Mouse (Mus musculus) right cerebral cortex, adult 2 months (tissue): ENCODE measurements around the gene Xrcc5.

ENCODE experiments used
- DNase-seq, 2 experiments: peaks; one replicate each; pipeline ENCODE4 v3.0.0; 2021 to 2022; ENCODE audit warnings: low spot score in 2 of 2

The Xrcc5 gene

GRCm38 (mm10) chr1:72307317-72307798 is at the start of gene Xrcc5:
Xrcc5 (plus strand) TSS chr1:72307421.
- peak; percentile 93 for DNase-seq

- DNase-seq: no peak
These were observed 44.1 kb upstream of the Xrcc5 start for GRCm38 (mm10) chr1:72263099-72263498.

GRCm38 (mm10) chr1:72278085-72278484 is 29.1 kb upstream of the Xrcc5 start:
- DNase-seq: no peak

- DNase-seq: no peak
These were observed 24.6 kb upstream of the Xrcc5 start for GRCm38 (mm10) chr1:72282604-72283003.

- DNase-seq: peak; percentile 92 to 95
These were observed 23.2 kb upstream of the Xrcc5 start, which contains the start of the genes Pecr and Tmem169 for GRCm38 (mm10) chr1:72283992-72284485. Pecr (minus strand) TSS chr1:72284314. Tmem169 (plus strand) TSS chr1:72284369.

- peak in 1 of 2 experiments; percentile 25 for DNase-seq
These were observed 22.7 kb upstream of the Xrcc5 start for GRCm38 (mm10) chr1:72284539-72284938.

GRCm38 (mm10) chr1:72286904-72287303 is 20.3 kb upstream of the Xrcc5 start:
- no peak for DNase-seq

- DNase-seq: no peak
These were observed 19.3 kb upstream of the Xrcc5 start for GRCm38 (mm10) chr1:72287893-72288292.

- no peak for DNase-seq
These were observed 18.6 kb upstream of the Xrcc5 start for GRCm38 (mm10) chr1:72288527-72289150.

- DNase-seq: no peak
These were observed 16.3 kb upstream of the Xrcc5 start for GRCm38 (mm10) chr1:72290896-72291295.

- no peak for DNase-seq
These were observed 15.8 kb upstream of the Xrcc5 start for GRCm38 (mm10) chr1:72291421-72291820.

GRCm38 (mm10) chr1:72291925-72292324 is 15.3 kb upstream of the Xrcc5 start:
- no peak for DNase-seq

- no peak for DNase-seq
These were observed 13.2 kb upstream of the Xrcc5 start for GRCm38 (mm10) chr1:72293869-72294663.

- DNase-seq: peak in 1 of 2 experiments; percentile 16
These were observed 11.5 kb upstream of the Xrcc5 start for GRCm38 (mm10) chr1:72295746-72296145.

GRCm38 (mm10) chr1:72301845-72302244 is 5.4 kb upstream of the Xrcc5 start:
- no peak for DNase-seq

- no peak for DNase-seq
These were observed 980 bp upstream of the Xrcc5 start for GRCm38 (mm10) chr1:72306241-72306640.

GRCm38 (mm10) chr1:72306679-72307181 is 491 bp upstream of the Xrcc5 start:
- peak in 1 of 2 experiments; percentile 31 for DNase-seq

- DNase-seq: no peak
These were observed 1.7 kb downstream of the Xrcc5 start for GRCm38 (mm10) chr1:72308919-72309318.

- no peak for DNase-seq
These were observed 2.7 kb downstream of the Xrcc5 start for GRCm38 (mm10) chr1:72309744-72310424.

GRCm38 (mm10) chr1:72312701-72313398 is 5.6 kb downstream of the Xrcc5 start:
- DNase-seq: no peak

GRCm38 (mm10) chr1:72313399-72314039 is 6.3 kb downstream of the Xrcc5 start:
- DNase-seq: no peak
